Mouse (Mus musculus) spleen, adult 2 months (tissue): ENCODE measurements around the gene Galk2.

Experiments used
- CTCF ChIP-seq: fragments of 200-500 bp; IDR thresholded peaks from 2 replicates; pipeline ENCODE4 v1.5.1; 2011; ENCODE audit warnings: mild to moderate bottlenecking, inconsistent platforms; ENCODE audit not compliant: insufficient read depth, insufficient read length, insufficient replicate concordance; ENCODE audit errors: extremely low read depth
- POLR2A ChIP-seq: fragments of 200-500 bp; IDR thresholded peaks from 2 replicates; pipeline ENCODE4 v1.6.1; 2011; ENCODE audit warnings: low read depth, low read length, inconsistent platforms

GRCm38 (mm10) chr2:125968811-125969210 is 109.9 kb downstream of the Galk2 start:
- TF ChIP-seq CTCF (no peak), POLR2A (no peak)
